Mouse (Mus musculus): ENCODE data around the gene Ap1m1. TPM values are rescaled to one million over a fixed set of nuclear protein-coding genes. Genes with fewer than 3 reads are reported as not detected.
A peak's percentile ranks its signal among the peaks of the same experiment; 100 is the strongest.

Ap1m1 gene
- polyA plus RNA-seq, 1 experiment from 2014 or later = 125 TPM

DNA sequence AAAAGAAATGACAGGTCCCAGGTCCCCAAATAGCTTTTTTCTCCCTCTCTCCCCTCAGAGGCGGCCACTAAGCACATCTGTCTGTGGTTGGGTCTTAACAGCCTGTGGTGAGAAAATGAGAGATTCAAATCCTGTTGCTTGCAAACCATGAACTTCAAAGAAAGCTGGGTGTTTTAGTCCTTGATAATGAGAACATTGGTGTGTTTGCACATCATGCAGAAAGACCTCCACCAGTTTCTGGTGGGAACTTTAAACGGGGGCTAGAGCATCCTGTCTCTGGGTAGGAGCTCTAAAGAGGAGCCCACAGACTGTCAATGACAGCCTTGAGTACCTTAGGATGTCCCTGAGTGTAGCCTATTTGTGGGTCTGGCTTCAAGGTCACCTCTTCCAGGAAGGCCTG is 51.3 kb downstream of the Ap1m1 start:
- no peaks in the 10 kb centered on the region for H3K36me3 ChIP-seq (ENCODE audit: control insufficient read depth, insufficient read depth, low read length)
- H3K4me1 ChIP-seq (ENCODE audit: control insufficient read depth, insufficient read depth, low read length) = no peaks in the 10 kb centered on the region
- ATAC-seq (ENCODE audit: low FRiP score, low TSS enrichment) = no peak
- no peaks in the 10 kb centered on the region for H3K27me3 ChIP-seq (ENCODE audit: control insufficient read depth, insufficient read depth, low read length)
- H3K9ac ChIP-seq (ENCODE audit: low read depth, low read length) = no peak overlapping the region
- no peak overlapping the region for H3K4me3 ChIP-seq (ENCODE audit: low read length)
- 88% methylated on average over 2 of the region's 2 CpGs for WGBS
- no peaks in the 10 kb centered on the region for H3K9me3 ChIP-seq (ENCODE audit: control insufficient read depth, low read length)
- H3K4me2 ChIP-seq (replicated peaks; ENCODE audit: low read depth, low read length) = no peak overlapping the region
- no peak overlapping the region for H3K27ac ChIP-seq (ENCODE audit: low read depth, low read length)

DNA sequence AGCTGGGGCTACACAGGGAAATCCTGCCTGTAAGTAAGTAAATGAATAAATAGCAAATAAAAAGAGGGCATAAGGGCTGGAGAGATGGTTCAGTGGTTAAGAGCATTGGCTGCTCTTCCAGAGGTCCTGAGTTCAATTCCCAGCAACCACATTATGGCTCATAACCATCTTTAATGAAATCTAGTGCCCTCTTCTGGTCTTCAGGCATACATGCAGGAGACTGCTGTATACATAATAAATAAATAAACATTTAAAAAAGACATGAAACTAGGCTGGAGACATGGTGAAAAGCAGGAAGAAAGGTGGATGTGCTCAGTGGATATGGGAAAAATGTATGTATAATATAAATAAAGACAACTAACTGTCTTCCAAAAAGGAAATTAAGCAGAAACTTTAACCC is 53.5 kb downstream of the Ap1m1 start:
- no peak overlapping the region for H3K4me3 ChIP-seq (ENCODE audit: low read length)

DNA sequence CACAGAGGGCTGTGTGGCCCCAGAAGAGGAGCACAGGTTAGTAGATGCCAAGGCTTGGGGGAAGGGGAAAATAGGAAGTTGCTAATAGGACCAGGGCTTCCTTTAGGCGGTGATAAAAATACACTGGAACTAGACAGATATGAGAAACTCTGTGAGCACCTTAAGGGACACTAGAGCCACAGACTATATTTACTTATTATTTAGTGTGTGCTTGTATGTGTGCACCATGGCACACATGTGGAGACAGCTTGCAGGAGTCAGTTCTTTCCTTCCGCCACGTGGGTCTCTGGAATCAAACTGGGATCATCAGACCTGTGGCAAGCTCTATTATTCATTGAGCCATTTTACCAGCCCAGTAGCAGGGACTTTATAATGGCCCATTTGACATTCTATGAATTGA is 55.3 kb downstream of the Ap1m1 start:
- ATAC-seq (ENCODE audit: low FRiP score, low TSS enrichment) = no peak
- Histone ChIP-seq H3K27me3 (ENCODE audit: control insufficient read depth, insufficient read depth, low read length) (no peaks in the 10 kb centered on the region), H3K4me3 (ENCODE audit: low read length) (no peak overlapping the region), H3K9me3 (ENCODE audit: control insufficient read depth, low read length) (no peaks in the 10 kb centered on the region), H3K9ac (ENCODE audit: low read depth, low read length) (no peak overlapping the region), H3K36me3 (ENCODE audit: control insufficient read depth, insufficient read depth, low read length) (no peaks in the 10 kb centered on the region), H3K27ac (ENCODE audit: low read depth, low read length) (peak overlapping the region; percentile 63), H3K4me2 (replicated peaks; ENCODE audit: low read depth, low read length) (no peak overlapping the region), H3K4me1 (ENCODE audit: control insufficient read depth, insufficient read depth, low read length) (no peaks in the 10 kb centered on the region)
- 66% methylated on average over 3 of the region's 3 CpGs for WGBS

More for the DNA sequence above, 53.5 kb downstream of the Ap1m1 start:
- Histone ChIP-seq H3K27me3 (ENCODE audit: control insufficient read depth, insufficient read depth, low read length) (no peaks in the 10 kb centered on the region), H3K36me3 (ENCODE audit: control insufficient read depth, insufficient read depth, low read length) (no peaks in the 10 kb centered on the region), H3K4me1 (ENCODE audit: control insufficient read depth, insufficient read depth, low read length) (no peaks in the 10 kb centered on the region), H3K27ac (ENCODE audit: low read depth, low read length) (no peak overlapping the region), H3K9ac (ENCODE audit: low read depth, low read length) (no peak overlapping the region), H3K9me3 (ENCODE audit: control insufficient read depth, low read length) (no peaks in the 10 kb centered on the region), H3K4me2 (replicated peaks; ENCODE audit: low read depth, low read length) (no peak overlapping the region)
- ATAC-seq (ENCODE audit: low FRiP score, low TSS enrichment) = no peak

DNA sequence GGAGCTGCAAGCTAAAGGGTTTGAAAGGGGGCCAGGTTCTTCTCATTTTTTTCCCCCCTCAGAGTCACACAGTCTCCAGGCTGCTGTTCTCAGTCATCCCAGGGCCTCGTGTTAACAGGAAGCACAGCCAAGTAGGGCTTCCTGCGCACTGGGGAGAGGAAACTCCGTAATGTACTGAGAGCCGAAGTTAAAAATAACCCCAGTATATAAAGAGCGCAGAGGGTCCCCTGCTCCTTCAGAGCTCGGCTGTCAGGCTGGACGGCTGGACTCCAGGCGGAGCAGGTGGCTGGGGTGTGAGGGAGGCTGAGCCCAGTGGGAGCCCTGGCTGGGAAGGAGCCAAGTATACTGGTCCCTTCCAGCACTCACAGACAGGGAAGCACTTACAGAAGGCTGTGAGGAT is 55.9 kb downstream of the Ap1m1 start:
- Histone ChIP-seq H3K27me3 (ENCODE audit: control insufficient read depth, insufficient read depth, low read length) (no peaks in the 10 kb centered on the region), H3K27ac (ENCODE audit: low read depth, low read length) (peak overlapping the region; percentile 63), H3K9ac (ENCODE audit: low read depth, low read length) (no peak overlapping the region), H3K9me3 (ENCODE audit: control insufficient read depth, low read length) (no peaks in the 10 kb centered on the region), H3K4me1 (ENCODE audit: control insufficient read depth, insufficient read depth, low read length) (no peaks in the 10 kb centered on the region), H3K4me3 (ENCODE audit: low read length) (no peak overlapping the region), H3K36me3 (ENCODE audit: control insufficient read depth, insufficient read depth, low read length) (no peaks in the 10 kb centered on the region), H3K4me2 (replicated peaks; ENCODE audit: low read depth, low read length) (no peak overlapping the region)
- WGBS = 45% methylated on average over 8 of the region's 8 CpGs
- peak; percentile 89 for ATAC-seq (ENCODE audit: low FRiP score, low TSS enrichment)

DNA sequence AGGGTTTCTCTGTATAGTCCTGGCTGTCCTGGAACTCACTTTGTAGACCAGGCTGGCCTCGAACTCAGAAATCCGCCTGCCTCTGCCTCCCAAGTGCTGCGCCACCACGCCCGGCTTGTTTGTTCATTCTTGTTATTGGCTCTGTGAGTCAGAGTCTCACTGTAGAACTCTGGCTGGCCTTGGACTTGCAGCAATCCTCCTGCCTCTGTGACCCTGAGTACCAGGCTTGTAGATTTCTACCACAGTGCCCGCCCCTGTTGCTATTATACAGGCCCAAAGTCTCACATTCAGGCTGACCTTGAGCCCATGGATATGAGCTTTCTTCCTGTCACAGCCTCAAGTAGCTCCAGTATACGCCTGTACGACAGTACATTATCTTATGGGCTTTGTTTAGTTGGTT is 56.7 kb downstream of the Ap1m1 start:
- Histone ChIP-seq H3K4me1 (ENCODE audit: control insufficient read depth, insufficient read depth, low read length) (0 out of 2 replicates have a peak, but pooled peaks cover 3% of the 10 kb centered on the region), H3K9me3 (ENCODE audit: control insufficient read depth, low read length) (no peaks in the 10 kb centered on the region), H3K27ac (ENCODE audit: low read depth, low read length) (no peak overlapping the region), H3K27me3 (ENCODE audit: control insufficient read depth, insufficient read depth, low read length) (no peaks in the 10 kb centered on the region), H3K4me3 (ENCODE audit: low read length) (no peak overlapping the region), H3K36me3 (ENCODE audit: control insufficient read depth, insufficient read depth, low read length) (no peaks in the 10 kb centered on the region), H3K4me2 (replicated peaks; ENCODE audit: low read depth, low read length) (no peak overlapping the region), H3K9ac (ENCODE audit: low read depth, low read length) (no peak overlapping the region)
- 85% methylated on average over 8 of the region's 8 CpGs for WGBS
- ATAC-seq (ENCODE audit: low FRiP score, low TSS enrichment) = no peak

DNA sequence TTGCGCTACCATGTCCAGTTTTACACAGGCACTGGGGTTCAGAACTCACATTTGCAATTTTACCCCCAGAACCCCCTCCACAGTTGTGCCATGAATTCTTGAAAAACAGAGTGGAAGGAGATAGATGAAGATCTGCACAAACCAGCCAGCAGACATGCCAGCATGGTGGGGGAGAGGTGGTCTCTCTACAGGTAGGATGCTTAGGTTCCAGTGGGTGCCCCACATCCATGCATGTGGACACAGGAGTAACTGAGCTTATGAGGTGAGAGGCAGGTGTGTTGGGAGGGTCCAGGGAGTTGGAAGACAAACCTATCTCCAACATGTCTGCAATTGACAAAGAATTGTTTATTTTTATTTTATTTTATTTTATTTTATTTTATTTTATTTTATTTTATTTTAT is 59.1 kb downstream of the Ap1m1 start:
- Histone ChIP-seq H3K9ac (ENCODE audit: low read depth, low read length) (no peak overlapping the region), H3K36me3 (ENCODE audit: control insufficient read depth, insufficient read depth, low read length) (no peaks in the 10 kb centered on the region), H3K4me2 (replicated peaks; ENCODE audit: low read depth, low read length) (no peak overlapping the region), H3K27ac (ENCODE audit: low read depth, low read length) (no peak overlapping the region), H3K27me3 (ENCODE audit: control insufficient read depth, insufficient read depth, low read length) (no peaks in the 10 kb centered on the region), H3K9me3 (ENCODE audit: control insufficient read depth, low read length) (no peaks in the 10 kb centered on the region), H3K4me3 (ENCODE audit: low read length) (no peak overlapping the region), H3K4me1 (ENCODE audit: control insufficient read depth, insufficient read depth, low read length) (0 out of 2 replicates have a peak, but pooled peaks cover 5% of the 10 kb centered on the region)
- no peak for ATAC-seq (ENCODE audit: low FRiP score, low TSS enrichment)
- WGBS = 89% methylated on average over 1 of the region's 1 CpGs

DNA sequence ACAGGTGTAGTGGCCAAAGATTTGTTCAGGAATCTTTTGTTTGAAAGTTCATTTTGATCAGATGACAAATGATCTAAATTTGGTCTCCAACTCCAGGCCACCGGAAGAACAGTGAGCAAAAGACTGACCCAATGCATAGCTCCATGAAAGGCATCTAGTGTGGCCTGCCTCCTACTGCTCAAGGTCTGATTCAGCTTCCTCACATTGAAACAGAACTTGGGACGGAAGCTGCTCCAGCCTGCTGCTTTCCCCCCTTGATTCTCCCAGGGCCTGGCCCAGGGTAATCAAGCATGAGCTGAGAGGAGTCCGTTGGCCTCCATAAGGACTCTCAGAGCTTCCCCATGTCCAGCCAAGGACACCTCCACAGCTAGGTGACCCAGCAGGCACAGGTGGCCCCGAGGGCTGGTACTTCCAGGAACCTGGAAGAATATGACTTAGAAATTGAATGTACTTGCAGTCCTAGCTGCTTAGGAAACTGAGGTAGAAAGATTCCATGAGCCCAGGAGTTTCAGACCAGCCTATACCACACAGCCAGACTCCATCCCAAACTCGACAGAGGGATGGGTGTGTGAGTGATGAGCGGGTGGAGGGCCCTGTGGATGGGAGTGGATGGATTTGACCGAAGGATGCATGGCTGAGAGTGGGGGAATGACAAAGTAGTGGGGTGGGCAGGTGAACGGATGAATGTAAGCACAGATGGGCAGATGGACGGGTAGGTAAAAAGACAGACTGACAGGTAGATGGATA is 61.0 kb downstream of the Ap1m1 start:
- H3K27me3 ChIP-seq (ENCODE audit: control insufficient read depth, insufficient read depth, low read length) = no peaks in the 10 kb centered on the region

DNA sequence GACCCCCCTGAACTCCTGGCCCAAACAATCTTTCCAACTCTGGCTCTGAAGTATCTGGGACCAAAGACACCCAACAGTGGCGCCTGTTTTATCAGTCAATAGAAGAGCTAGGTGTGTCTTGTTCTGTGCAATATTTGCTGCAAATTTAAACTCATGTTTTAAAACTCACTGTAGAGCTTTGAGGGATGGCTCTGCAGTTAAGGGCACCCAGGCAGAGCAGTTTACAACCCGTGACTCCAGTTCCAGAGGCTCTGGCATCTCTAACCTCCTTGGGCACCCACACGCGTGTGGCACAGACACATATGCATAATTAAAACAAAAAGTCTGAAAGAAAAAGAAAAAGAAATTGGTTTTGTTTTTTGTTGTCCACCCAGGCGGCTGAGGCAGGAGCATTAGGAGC is 61.7 kb downstream of the Ap1m1 start:
- H3K9me3 ChIP-seq (ENCODE audit: control insufficient read depth, low read length) = no peaks in the 10 kb centered on the region
- H3K27me3 ChIP-seq (ENCODE audit: control insufficient read depth, insufficient read depth, low read length) = no peaks in the 10 kb centered on the region
- H3K4me2 ChIP-seq (replicated peaks; ENCODE audit: low read depth, low read length) = no peak overlapping the region
- 0 out of 2 replicates have a peak, but pooled peaks have one; percentile 53 for ATAC-seq (ENCODE audit: low FRiP score, low TSS enrichment)
- H3K4me3 ChIP-seq (ENCODE audit: low read length) = no peak overlapping the region
- H3K9ac ChIP-seq (ENCODE audit: low read depth, low read length) = no peak overlapping the region
- WGBS = 62% methylated on average over 5 of the region's 5 CpGs
- 0 out of 2 replicates have a peak, but pooled peaks cover 5% of the 10 kb centered on the region for H3K4me1 ChIP-seq (ENCODE audit: control insufficient read depth, insufficient read depth, low read length)
- H3K27ac ChIP-seq (ENCODE audit: low read depth, low read length) = no peak overlapping the region
- no peaks in the 10 kb centered on the region for H3K36me3 ChIP-seq (ENCODE audit: control insufficient read depth, insufficient read depth, low read length)

More for the DNA sequence above, 61.0 kb downstream of the Ap1m1 start:
- no peak for ATAC-seq (ENCODE audit: low FRiP score, low TSS enrichment)
- Histone ChIP-seq H3K9ac (ENCODE audit: low read depth, low read length) (no peak overlapping the region), H3K27ac (ENCODE audit: low read depth, low read length) (no peak overlapping the region), H3K4me2 (replicated peaks; ENCODE audit: low read depth, low read length) (no peak overlapping the region), H3K9me3 (ENCODE audit: control insufficient read depth, low read length) (no peaks in the 10 kb centered on the region), H3K36me3 (ENCODE audit: control insufficient read depth, insufficient read depth, low read length) (no peaks in the 10 kb centered on the region), H3K4me3 (ENCODE audit: low read length) (no peak overlapping the region), H3K4me1 (ENCODE audit: control insufficient read depth, insufficient read depth, low read length) (0 out of 2 replicates have a peak, but pooled peaks cover 5% of the 10 kb centered on the region)
- 76% methylated on average over 9 of the region's 9 CpGs for WGBS

DNA sequence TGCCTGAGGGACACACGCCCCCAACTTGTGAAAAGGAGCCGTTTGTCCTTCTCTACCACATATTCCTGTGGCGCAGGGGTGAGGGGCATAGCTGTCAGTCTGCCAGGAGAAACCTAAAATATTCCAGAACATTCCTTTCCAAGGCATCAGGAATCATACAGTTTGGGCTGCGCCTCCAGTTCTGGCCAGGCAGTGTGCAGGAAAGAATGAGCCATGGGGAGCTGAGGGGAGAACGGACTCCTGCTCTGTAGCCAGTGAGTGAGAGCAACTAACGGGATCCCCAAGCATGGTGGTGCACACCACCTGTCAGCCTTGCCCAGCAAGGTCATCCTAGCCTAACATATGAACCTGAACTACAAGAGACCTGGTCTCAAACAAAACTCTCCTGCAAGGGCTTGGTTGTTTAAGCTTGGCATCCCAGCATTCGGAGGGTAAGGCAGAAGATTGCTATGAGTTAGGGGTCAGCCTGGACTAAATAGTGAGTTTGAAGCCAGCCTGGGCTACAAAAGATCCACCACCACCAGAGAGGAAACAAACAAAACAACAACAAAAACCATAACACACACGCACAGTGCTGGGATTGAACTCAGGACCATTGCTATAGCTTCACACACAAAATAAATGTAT is 63.3 kb downstream of the Ap1m1 start:
- no peaks in the 10 kb centered on the region for H3K27me3 ChIP-seq (ENCODE audit: control insufficient read depth, insufficient read depth, low read length)
- no peak overlapping the region for H3K27ac ChIP-seq (ENCODE audit: low read depth, low read length)
- H3K4me1 ChIP-seq (ENCODE audit: control insufficient read depth, insufficient read depth, low read length) = 0 out of 2 replicates have a peak, but pooled peaks cover 5% of the 10 kb centered on the region
- H3K9me3 ChIP-seq (ENCODE audit: control insufficient read depth, low read length) = no peaks in the 10 kb centered on the region
- ATAC-seq (ENCODE audit: low FRiP score, low TSS enrichment) = no peak
- WGBS = 62% methylated on average over 8 of the region's 8 CpGs
- H3K9ac ChIP-seq (ENCODE audit: low read depth, low read length) = no peak overlapping the region
- H3K4me2 ChIP-seq (replicated peaks; ENCODE audit: low read depth, low read length) = no peak overlapping the region
- no peak overlapping the region for H3K4me3 ChIP-seq (ENCODE audit: low read length)
- no peaks in the 10 kb centered on the region for H3K36me3 ChIP-seq (ENCODE audit: control insufficient read depth, insufficient read depth, low read length)

Measured in kidney, embryonic 14.5 days (tissue).